Mouse (Mus musculus) midbrain, embryonic 11.5 days (tissue): ENCODE measurements around the gene Dnah5. TPM values are rescaled to one million over a fixed set of nuclear protein-coding genes. Genes with fewer than 3 reads are reported as not detected.

Experiments used
- ATAC-seq: fragments of 200-750 bp; cut with Nextera tagmentation; 2 replicates; pipeline ENCODE4 v1.8.0; 2017; ENCODE audit warnings: moderate TSS enrichment, moderate library complexity; ENCODE audit not compliant: low FRiP score
- DNase-seq: peaks from one replicate; pipeline ENCODE4 v3.0.0; 2015; ENCODE audit warnings: low spot score; ENCODE audit errors: missing footprints
- H3K27ac ChIP-seq: fragments of 300-500 bp; sonication (generic); 2 replicates; pipeline ENCODE4 v1.5.1; 2014; ENCODE audit warnings: low read depth, low read length
- H3K27me3 ChIP-seq: fragments of 300-500 bp; sonication (generic); 2 replicates; pipeline ENCODE4 v1.6.1; 2014; ENCODE audit warnings: mild to moderate bottlenecking, low read length, moderate library complexity, mixed read lengths; ENCODE audit not compliant: control insufficient read depth, insufficient read depth
- H3K36me3 ChIP-seq: fragments of 300-500 bp; sonication (generic); 2 replicates; pipeline ENCODE4 v1.6.1; 2014; ENCODE audit warnings: mild to moderate bottlenecking, low read length, moderate library complexity, mixed read lengths; ENCODE audit not compliant: control insufficient read depth, insufficient read depth
- H3K4me1 ChIP-seq: fragments of 300-500 bp; sonication (generic); 2 replicates; pipeline ENCODE4 v1.6.1; 2014; ENCODE audit warnings: low read length; ENCODE audit not compliant: control insufficient read depth, insufficient read depth
- H3K4me2 ChIP-seq: fragments of 300-500 bp; sonication (generic); 2 replicates; pipeline ENCODE4 v1.6.1; 2014; ENCODE audit warnings: mild to moderate bottlenecking, moderate library complexity
- H3K4me3 ChIP-seq: fragments of 300-500 bp; sonication (generic); 2 replicates; pipeline ENCODE4 v1.5.1; 2014; ENCODE audit warnings: low read depth, low read length
- H3K9ac ChIP-seq: fragments of 300-500 bp; sonication (generic); 2 replicates; pipeline ENCODE4 v1.6.1; 2014; ENCODE audit warnings: low read length
- H3K9me3 ChIP-seq: fragments of 300-500 bp; sonication (generic); 2 replicates; pipeline ENCODE4 v1.6.1; 2016; ENCODE audit warnings: low read length; ENCODE audit not compliant: control insufficient read depth
- WGBS: fragments of 180-500 bp; shearing (Covaris S2); extraction: QIAGEN DNeasy Blood & Tissue Kit; methylation state at CpG from one replicate; pipeline ENCODE4 v1.1.7; 2014; 5-methylcytosine and 5-hydroxymethylcytosine counted together
- polyA plus RNA-seq: library from polyadenylated mRNA; unstranded; fragments of >200 nt; fragmentation: Nextera tagmentation; extraction: Ambion mirVana; gene quantifications from 2 replicates; pipeline ENCODE4 v1.2.1, GENCODE M21; 2014

The Dnah5 gene
- polyA plus RNA-seq, 1 experiment from 2014 or later = 0.33 TPM

DNA sequence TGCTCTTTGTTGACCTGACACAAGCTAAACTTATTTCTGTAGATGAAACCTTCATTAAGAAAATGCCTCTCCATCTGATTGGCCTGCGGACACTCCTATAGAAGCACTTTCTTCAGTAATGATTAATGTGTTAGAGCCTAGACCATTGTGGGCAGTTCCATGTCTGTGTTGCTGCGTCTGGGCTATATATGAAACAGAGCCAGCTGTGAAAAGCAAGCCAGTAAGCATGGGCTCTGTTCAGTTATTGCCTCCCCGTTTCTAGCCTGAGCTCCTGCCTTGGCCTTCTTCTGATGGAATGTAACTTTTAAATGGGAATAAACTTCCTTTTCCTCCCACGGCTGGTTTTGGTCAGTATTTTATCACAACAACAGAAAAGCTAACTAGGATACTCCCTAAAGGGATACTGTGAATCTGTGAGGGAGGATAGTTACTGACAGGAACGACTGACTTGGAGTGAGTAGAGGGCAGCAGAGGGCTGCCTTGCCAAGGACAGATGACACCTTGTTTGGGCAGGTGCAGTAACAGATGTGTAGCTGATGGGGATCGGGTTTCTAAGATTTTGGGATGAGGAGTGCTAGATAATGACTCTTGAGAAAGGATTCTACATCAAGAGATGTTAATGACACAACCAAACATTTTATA lies 270.3 kb downstream of the Dnah5 start:
- WGBS = 71% methylated on average over 6 of the region's 6 CpGs
- ATAC-seq = no peak

DNA sequence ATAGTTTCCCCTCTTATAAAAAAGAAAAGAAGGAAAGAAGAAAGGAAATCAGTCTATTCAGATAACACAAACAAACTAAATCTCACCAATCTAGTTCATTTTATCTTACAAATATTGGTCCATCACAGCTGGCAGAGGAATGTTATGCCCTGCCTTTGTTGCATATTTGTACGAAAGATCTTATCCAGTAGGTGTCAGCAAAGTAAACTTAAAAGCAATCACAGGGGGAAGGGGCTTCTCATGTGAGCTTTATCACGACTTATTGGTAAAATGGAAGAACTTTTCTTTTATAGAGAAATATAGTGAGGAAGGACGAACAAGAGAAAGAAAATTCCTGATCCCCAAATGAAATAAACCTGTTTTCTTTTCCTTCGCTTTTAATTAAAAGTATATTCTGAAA lies 299.3 kb downstream of the Dnah5 start:
- 67% methylated on average over 4 of the region's 4 CpGs for WGBS
- no peak overlapping the region for H3K4me2 ChIP-seq
- no peaks in the 10 kb centered on the region for H3K36me3 ChIP-seq
- no peaks in the 10 kb centered on the region for H3K4me1 ChIP-seq
- no peak overlapping the region for H3K27ac ChIP-seq
- no peak for DNase-seq
- no peak for ATAC-seq
- no peak overlapping the region for H3K9ac ChIP-seq
- H3K4me3 ChIP-seq = no peak overlapping the region
- no peaks in the 10 kb centered on the region for H3K9me3 ChIP-seq
- H3K27me3 ChIP-seq = no peaks in the 10 kb centered on the region

More for the DNA sequence above, 270.3 kb downstream of the Dnah5 start:
- Histone ChIP-seq H3K9ac (no peak overlapping the region), H3K27me3 (no peaks in the 10 kb centered on the region), H3K36me3 (no peaks in the 10 kb centered on the region), H3K4me1 (no peaks in the 10 kb centered on the region), H3K4me3 (no peak overlapping the region), H3K4me2 (no peak overlapping the region), H3K27ac (no peak overlapping the region), H3K9me3 (no peaks in the 10 kb centered on the region)
- no peak for DNase-seq

DNA sequence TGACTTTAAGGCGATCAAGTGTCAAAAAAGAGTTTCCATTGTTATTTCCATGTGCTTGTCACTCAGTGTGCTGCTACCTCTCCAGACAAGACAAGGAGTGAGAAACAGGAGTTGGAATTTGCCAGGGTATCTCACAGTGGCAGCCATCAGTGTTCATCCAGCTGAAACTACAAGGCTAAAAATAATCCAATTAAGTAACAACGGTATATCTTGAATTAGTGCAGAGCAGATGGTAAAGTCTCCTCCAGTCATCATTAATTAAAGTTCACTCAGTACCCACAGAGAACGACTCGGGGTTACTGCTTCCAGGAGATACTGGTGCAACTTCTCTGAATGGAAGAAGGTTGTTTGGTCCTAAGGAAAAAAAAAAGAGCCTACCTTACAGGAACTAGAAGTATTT lies 311.6 kb downstream of the Dnah5 start:
- Histone ChIP-seq H3K4me1 (no peaks in the 10 kb centered on the region), H3K4me2 (no peak overlapping the region), H3K36me3 (no peaks in the 10 kb centered on the region), H3K27me3 (no peaks in the 10 kb centered on the region), H3K4me3 (no peak overlapping the region), H3K9ac (no peak overlapping the region), H3K27ac (no peak overlapping the region), H3K9me3 (no peaks in the 10 kb centered on the region)
- no peak for DNase-seq
- no peak for ATAC-seq
- WGBS = 73% methylated on average over 4 of the region's 4 CpGs

Other genes starting within 250 kb of the Dnah5 start
- 32.5 and 36.2 TPM in 2 replicates for gene Trio, start 177.9 kb upstream of the Dnah5 start, polyA plus RNA-seq